9 mouse cellular contexts compared by ENCODE assay signal in genomic region chr11:120039581-120039980, GRCm38 (mm10). TPM values are rescaled to one million over a fixed set of nuclear protein-coding genes. Genes with fewer than 3 reads are reported as not detected.
DNase-seq lines count a peak whose midpoint lies in the region; ATAC-seq and TF ChIP-seq lines count a peak whose summit lies in the region.
"Had no signal": no experiment of that assay in that cellular context is flagged by ENCODE, and none has a peak within 500 bp of the region (broad histone marks: within the 10 kb centered on the region; RNA-seq: fewer than 3 reads in every experiment).

No protein-coding gene starts in this region.

- no peak for ATAC-seq in forebrain, embryonic 11.5 days (replicated peaks; ENCODE audit: low FRiP score)
- no peak for ATAC-seq in heart, embryonic 12.5 days (ENCODE audit: insufficient number of reproducible peaks, low FRiP score)
- no peak for ATAC-seq in liver, postnatal 0 days
- no peak for ATAC-seq in erythroid progenitor cell, adult 5-6 weeks (replicated peaks; ENCODE audit: low FRiP score, poor library complexity, severe bottlenecking)

- peaks cover 46% of the 10 kb centered on the region for H3K4me1 ChIP-seq in forebrain, embryonic 10.5 days
- H3K4me1 ChIP-seq in forebrain, embryonic 11.5 days (replicated peaks; ENCODE audit: control insufficient read depth, insufficient read depth, low read length) = no peaks in the 10 kb centered on the region
- peaks cover 7% of the 10 kb centered on the region; the same call in 1 of the 2 replicates for H3K4me1 ChIP-seq in bone marrow, adult 2 months (ENCODE audit: control insufficient read depth, insufficient read depth, low read length)
- peaks cover 38% of the 10 kb centered on the region for H3K4me1 ChIP-seq in heart, embryonic 12.5 days (replicated peaks)
- peaks cover 10% of the 10 kb centered on the region for H3K4me1 ChIP-seq in liver, postnatal 0 days (ENCODE audit: insufficient read depth)

- no peaks in the 10 kb centered on the region for H3K9me3 ChIP-seq in forebrain, embryonic 10.5 days
- H3K9me3 ChIP-seq in forebrain, embryonic 11.5 days (ENCODE audit: control insufficient read depth, low read length) = no peaks in the 10 kb centered on the region
- H3K9me3 ChIP-seq in heart, embryonic 12.5 days (replicated peaks) = peaks cover 6% of the 10 kb centered on the region; the same call in 1 of the 2 replicates
- no peaks in the 10 kb centered on the region for H3K9me3 ChIP-seq in liver, postnatal 0 days (ENCODE audit: low read length)
- H3K9me3 ChIP-seq: neural tube, embryonic 12.5 days had no signal

- H3K27ac ChIP-seq in forebrain, embryonic 10.5 days = peak overlapping the region; percentile 17; the same call in 1 of the 2 replicates
- no peak overlapping the region for H3K27ac ChIP-seq in forebrain, embryonic 11.5 days (ENCODE audit: low read depth, low read length)
- peak overlapping the region; percentile 60 for H3K27ac ChIP-seq in bone marrow, adult 2 months (ENCODE audit: control insufficient read depth, insufficient read depth, low read depth, low read length, poor library complexity)
- peak overlapping the region; percentile 71 for H3K27ac ChIP-seq in heart, embryonic 12.5 days (ENCODE audit: poor library complexity, severe bottlenecking)
- H3K27ac ChIP-seq in liver, postnatal 0 days (ENCODE audit: low read depth) = peak overlapping the region; percentile 80
- H3K27ac ChIP-seq: neural tube, embryonic 12.5 days had no signal

- no peak overlapping the region for H3K9ac ChIP-seq in forebrain, embryonic 11.5 days (ENCODE audit: low read length)
- H3K9ac ChIP-seq in heart, embryonic 12.5 days = no peak overlapping the region
- no peak overlapping the region; the same call in 1 of the 2 replicates for H3K9ac ChIP-seq in liver, postnatal 0 days (replicated peaks)
- H3K9ac ChIP-seq: neural tube, embryonic 12.5 days had no signal

- H3K4me3 ChIP-seq in forebrain, embryonic 10.5 days = no peak overlapping the region
- H3K4me3 ChIP-seq in forebrain, embryonic 11.5 days (ENCODE audit: low read depth, low read length) = no peak overlapping the region
- peak overlapping the region; percentile 43 for H3K4me3 ChIP-seq in bone marrow, adult 2 months (replicated peaks; ENCODE audit: control insufficient read depth, low read depth, low read length)
- no peak overlapping the region for H3K4me3 ChIP-seq in heart, embryonic 12.5 days
- H3K4me3 ChIP-seq in liver, postnatal 0 days (ENCODE audit: low read depth, low read length) = no peak overlapping the region
- H3K4me3 ChIP-seq: neural tube, embryonic 12.5 days had no signal

- TF ChIP-seq EP300 in liver, postnatal 0 days (IDR thresholded peaks at IDR 0.05; ENCODE audit: low read depth) = no peak

- no peaks in the 10 kb centered on the region for H3K36me3 ChIP-seq in forebrain, embryonic 10.5 days (replicated peaks)
- no peaks in the 10 kb centered on the region for H3K36me3 ChIP-seq in forebrain, embryonic 11.5 days (ENCODE audit: control insufficient read depth, insufficient read depth, low read length)
- H3K36me3 ChIP-seq in heart, embryonic 12.5 days = no peaks in the 10 kb centered on the region
- H3K36me3 ChIP-seq in liver, postnatal 0 days (replicated peaks; ENCODE audit: insufficient read depth, low read length) = no peaks in the 10 kb centered on the region
- H3K36me3 ChIP-seq: neural tube, embryonic 12.5 days had no signal

- H3K4me2 ChIP-seq in forebrain, embryonic 11.5 days (ENCODE audit: low read depth, low read length, severe bottlenecking) = no peak overlapping the region
- no peak overlapping the region for H3K4me2 ChIP-seq in heart, embryonic 12.5 days
- H3K4me2 ChIP-seq in liver, postnatal 0 days (ENCODE audit: low read depth, low read length) = peak overlapping the region; percentile 63; the same call in 1 of the 2 replicates
- H3K4me2 ChIP-seq: neural tube, embryonic 12.5 days had no signal

- DNase-seq in forebrain, embryonic 10.5 days (ENCODE audit: extremely low spot score, low spot score) = no peak
- DNase-seq in forebrain, embryonic 11.5 days (ENCODE audit: low spot score) = no peak
- no peak for DNase-seq in liver, postnatal 0 days
- DNase-seq in gastrocnemius, adult 18-20 months (ENCODE audit: low spot score) = no peak
- no peak for DNase-seq in spleen, postnatal 14 days (ENCODE audit: low spot score in 2 of 2)

- no peak for TF ChIP-seq CTCF in bone marrow, adult 2 months (IDR thresholded peaks at IDR 0.05; ENCODE audit: control insufficient read depth, insufficient read depth, low read length)
- no peak for TF ChIP-seq CTCF in liver, postnatal 0 days (IDR thresholded peaks at IDR 0.05; ENCODE audit: low read depth)

- WGBS in forebrain, embryonic 10.5 days = 41% methylated on average over 4 of the region's 4 CpGs
- WGBS in forebrain, embryonic 11.5 days = 46% methylated on average over 4 of the region's 4 CpGs
- 23% methylated on average over 4 of the region's 4 CpGs for WGBS in bone marrow, adult 2 months
- WGBS in heart, embryonic 12.5 days = 24% methylated on average over 4 of the region's 4 CpGs
- 30% methylated on average over 4 of the region's 4 CpGs for WGBS in liver, postnatal 0 days (ENCODE audit: insufficient replicate concordance)

- no peak for TF ChIP-seq POLR2A in bone marrow, adult 2 months (IDR thresholded peaks at IDR 0.05; ENCODE audit: borderline replicate concordance, control insufficient read depth, low read depth, low read length)

- peaks cover 1% of the 10 kb centered on the region; the same call in 1 of the 2 replicates for H3K27me3 ChIP-seq in forebrain, embryonic 10.5 days (ENCODE audit: poor library complexity, severe bottlenecking)
- H3K27me3 ChIP-seq in forebrain, embryonic 11.5 days (ENCODE audit: control insufficient read depth, insufficient read depth, low read length) = no peaks in the 10 kb centered on the region
- H3K27me3 ChIP-seq in heart, embryonic 12.5 days (replicated peaks) = 0 out of 2 replicates have a peak, but pooled peaks cover 5% of the 10 kb centered on the region
- no peaks in the 10 kb centered on the region for H3K27me3 ChIP-seq in liver, postnatal 0 days (ENCODE audit: insufficient read depth, low read length)
- H3K27me3 ChIP-seq: neural tube, embryonic 12.5 days had no signal

RNA-seq across cellular contexts. Expression of gene Aatk, which starts 7.4 kb away (rescaled TPM):
- polyA plus RNA-seq in forebrain, embryonic 10.5 days (2016; fragmentation: Nextera tagmentation; extraction: Ambion mirVana) = 1.5 and 1.8 TPM in 2 replicates
- 2.8 and 3.5 TPM in 2 replicates for polyA plus RNA-seq in forebrain, embryonic 11.5 days (2014; fragmentation: Nextera tagmentation; extraction: Ambion mirVana)
- polyA plus RNA-seq in bone marrow, adult 2 months (2011; ENCODE audit: insufficient read depth, insufficient read length, low replicate concordance, missing spikeins) = 8.4 and 15.7 TPM in 2 replicates
- 0.63 and 0.92 TPM in 2 replicates for polyA plus RNA-seq in heart, embryonic 12.5 days (2016; fragmentation: Nextera tagmentation; extraction: Ambion mirVana)
- 0.72 and 0.89 TPM in 2 replicates for polyA plus RNA-seq in liver, postnatal 0 days (2015; fragmentation: Nextera tagmentation; extraction: Ambion mirVana)
- 0.84 and 1.4 TPM in 2 replicates for total RNA-seq in erythroid progenitor cell, adult 5-6 weeks (2015; ENCODE audit: low replicate concordance)
- 0.26 and 0.53 TPM in 2 replicates for total RNA-seq in erythroid progenitor cell, adult 5-6 weeks (2017; ENCODE audit: low replicate concordance)
- 1 to 10 TPM; 3.2 to 3.6 TPM for total RNA-seq in gastrocnemius, adult 18-20 months (2021)

RNA-seq across cellular contexts. Expression of gene Cep131, which starts 47.0 kb away (rescaled TPM):
- 41.4 and 42.5 TPM in 2 replicates for polyA plus RNA-seq in forebrain, embryonic 10.5 days (2016; fragmentation: Nextera tagmentation; extraction: Ambion mirVana)
- 50.1 and 51.9 TPM in 2 replicates for polyA plus RNA-seq in forebrain, embryonic 11.5 days (2014; fragmentation: Nextera tagmentation; extraction: Ambion mirVana)
- polyA plus RNA-seq in bone marrow, adult 2 months (2011; ENCODE audit: insufficient read depth, insufficient read length, low replicate concordance, missing spikeins) = 14.3 and 19.8 TPM in 2 replicates
- polyA plus RNA-seq in heart, embryonic 12.5 days (2016; fragmentation: Nextera tagmentation; extraction: Ambion mirVana) = 18.7 and 19.2 TPM in 2 replicates
- 3.1 and 3.9 TPM in 2 replicates for polyA plus RNA-seq in liver, postnatal 0 days (2015; fragmentation: Nextera tagmentation; extraction: Ambion mirVana)
- total RNA-seq in erythroid progenitor cell, adult 5-6 weeks (2015; ENCODE audit: low replicate concordance) = 3.2 TPM in 1 of 2 replicates, not detected in the other
- total RNA-seq in erythroid progenitor cell, adult 5-6 weeks (2017; ENCODE audit: low replicate concordance) = 0.51 and 2.3 TPM in 2 replicates
- 1 to 10 TPM; 6.0 to 8.4 TPM for total RNA-seq in gastrocnemius, adult 18-20 months (2021)

RNA-seq across cellular contexts. Expression of gene Tepsin, which starts 59.0 kb away (rescaled TPM):
- 17.7 and 20.6 TPM in 2 replicates for polyA plus RNA-seq in forebrain, embryonic 10.5 days (2016; fragmentation: Nextera tagmentation; extraction: Ambion mirVana)
- 22.0 and 24.8 TPM in 2 replicates for polyA plus RNA-seq in forebrain, embryonic 11.5 days (2014; fragmentation: Nextera tagmentation; extraction: Ambion mirVana)
- polyA plus RNA-seq in bone marrow, adult 2 months (2011; ENCODE audit: insufficient read depth, insufficient read length, low replicate concordance, missing spikeins) = 8.6 and 24.6 TPM in 2 replicates
- 15.5 and 16.8 TPM in 2 replicates for polyA plus RNA-seq in heart, embryonic 12.5 days (2016; fragmentation: Nextera tagmentation; extraction: Ambion mirVana)
- polyA plus RNA-seq in liver, postnatal 0 days (2015; fragmentation: Nextera tagmentation; extraction: Ambion mirVana) = 3.8 and 4.2 TPM in 2 replicates
- total RNA-seq in erythroid progenitor cell, adult 5-6 weeks (2015; ENCODE audit: low replicate concordance) = 4.3 and 27.2 TPM in 2 replicates
- 11.0 and 25.7 TPM in 2 replicates for total RNA-seq in erythroid progenitor cell, adult 5-6 weeks (2017; ENCODE audit: low replicate concordance)
- 1 to 10 TPM; 4.1 to 4.9 TPM for total RNA-seq in gastrocnemius, adult 18-20 months (2021)

RNA-seq across cellular contexts. Expression of gene Ndufaf8, which starts 59.1 kb away (rescaled TPM):
- polyA plus RNA-seq in forebrain, embryonic 10.5 days (2016; fragmentation: Nextera tagmentation; extraction: Ambion mirVana) = 87.4 and 97.7 TPM in 2 replicates
- 65.2 and 69.9 TPM in 2 replicates for polyA plus RNA-seq in forebrain, embryonic 11.5 days (2014; fragmentation: Nextera tagmentation; extraction: Ambion mirVana)
- 27.6 and 30.1 TPM in 2 replicates for polyA plus RNA-seq in bone marrow, adult 2 months (2011; ENCODE audit: insufficient read depth, insufficient read length, low replicate concordance, missing spikeins)
- 73.9 and 79.2 TPM in 2 replicates for polyA plus RNA-seq in heart, embryonic 12.5 days (2016; fragmentation: Nextera tagmentation; extraction: Ambion mirVana)
- 63.4 and 65.4 TPM in 2 replicates for polyA plus RNA-seq in liver, postnatal 0 days (2015; fragmentation: Nextera tagmentation; extraction: Ambion mirVana)
- 12.6 TPM in 1 of 2 replicates, not detected in the other for total RNA-seq in erythroid progenitor cell, adult 5-6 weeks (2015; ENCODE audit: low replicate concordance)
- 3.1 TPM in 1 of 2 replicates, not detected in the other for total RNA-seq in erythroid progenitor cell, adult 5-6 weeks (2017; ENCODE audit: low replicate concordance)
- total RNA-seq in gastrocnemius, adult 18-20 months (2021) = 10 to 100 TPM; 45.7 to 48.1 TPM
